ENCODE assay signal across 8 mouse cellular contexts in genomic region chr4:109665982-109666460, GRCm38 (mm10). TPM values are rescaled to one million over a fixed set of nuclear protein-coding genes. Genes with fewer than 3 reads are reported as not detected.
DNase-seq lines count a peak whose midpoint lies in the region; ATAC-seq and TF ChIP-seq lines count a peak whose summit lies in the region.

No protein-coding gene starts in this region.

- no peaks in the 10 kb centered on the region for H3K36me3 ChIP-seq in thymus, adult 2 months (ENCODE audit: control insufficient read depth, insufficient read depth, low read length)
- H3K36me3 ChIP-seq in hindbrain, embryonic 16.5 days (ENCODE audit: control insufficient read depth, insufficient read depth, low read length) = no peaks in the 10 kb centered on the region
- H3K36me3 ChIP-seq in small intestine, adult 2 months (ENCODE audit: control insufficient read depth, insufficient read depth, low read length) = peaks cover 2% of the 10 kb centered on the region; the same call in 1 of the 2 replicates

- no peak for TF ChIP-seq POLR2A in thymus, adult 2 months (IDR thresholded peaks at IDR 0.05; ENCODE audit: control insufficient read depth, extremely low read depth, insufficient read depth, low read length, poor library complexity)
- 0 out of 2 replicates have a peak, but pooled peaks have one; percentile 11 for TF ChIP-seq POLR2A in small intestine, adult 2 months (IDR thresholded peaks at IDR 0.05; ENCODE audit: low read depth, low read length)

- peak overlapping the region; percentile 85 for H3K4me2 ChIP-seq in hindbrain, embryonic 16.5 days (ENCODE audit: low read length)

- peak overlapping the region; percentile 81 for H3K9ac ChIP-seq in hindbrain, embryonic 16.5 days (ENCODE audit: low read depth, low read length)

- TF ChIP-seq CTCF in thymus, adult 2 months (IDR thresholded peaks at IDR 0.05; ENCODE audit: borderline replicate concordance, control insufficient read depth, extremely low read depth, insufficient read depth, low read length, poor library complexity) = no peak
- TF ChIP-seq CTCF in small intestine, adult 2 months (IDR thresholded peaks at IDR 0.05; ENCODE audit: extremely low read depth, insufficient read length, insufficient replicate concordance, low read depth, low read length) = no peak

- peak overlapping the region; percentile 57 for H3K27ac ChIP-seq in thymus, adult 2 months (ENCODE audit: control insufficient read depth, insufficient read depth, low read length)
- H3K27ac ChIP-seq in hindbrain, embryonic 16.5 days (ENCODE audit: low read depth, low read length) = peak overlapping the region; percentile 67
- H3K27ac ChIP-seq in small intestine, adult 2 months (ENCODE audit: insufficient read depth, low read depth, low read length) = peak overlapping the region; percentile 52

- no peaks in the 10 kb centered on the region; the same call in 1 of the 2 replicates for H3K9me3 ChIP-seq in hindbrain, embryonic 16.5 days (ENCODE audit: control insufficient read depth, low read length)

- peak; percentile 67 for ATAC-seq in hindbrain, embryonic 16.5 days
- peak; percentile 28 for ATAC-seq in megakaryocyte progenitor cell, adult 5-6 weeks (replicated peaks; ENCODE audit: poor library complexity)

- H3K27me3 ChIP-seq in thymus, adult 2 months (ENCODE audit: control insufficient read depth, insufficient read depth, low read length) = no peaks in the 10 kb centered on the region
- peaks cover 15% of the 10 kb centered on the region for H3K27me3 ChIP-seq in hindbrain, embryonic 16.5 days (replicated peaks; ENCODE audit: control insufficient read depth, insufficient read depth, low read length)
- H3K27me3 ChIP-seq in small intestine, adult 2 months (ENCODE audit: control insufficient read depth, insufficient read depth, low read length) = no peaks in the 10 kb centered on the region

- under 1% methylated on average over 49 of the region's 49 CpGs for WGBS in thymus, adult 2 months
- 0% methylated on average over 49 of the region's 49 CpGs for WGBS in hindbrain, embryonic 16.5 days
- WGBS in small intestine, adult 2 months = under 1% methylated on average over 49 of the region's 49 CpGs

- H3K4me1 ChIP-seq in thymus, adult 2 months (replicated peaks; ENCODE audit: control insufficient read depth, insufficient read depth, low read length) = no peaks in the 10 kb centered on the region
- H3K4me1 ChIP-seq in hindbrain, embryonic 16.5 days (ENCODE audit: control insufficient read depth, insufficient read depth, low read depth, low read length) = peaks cover 13% of the 10 kb centered on the region
- H3K4me1 ChIP-seq in small intestine, adult 2 months (ENCODE audit: control insufficient read depth, insufficient read depth, insufficient read length, low read length) = no peaks in the 10 kb centered on the region

- intact Hi-C loops in left cerebral cortex, postnatal 36 days (cut with DNase I) = no loop called here

- no peak for DNase-seq in thymus, adult 2 months
- no peak for DNase-seq in thymus, postnatal 4 days
- peak; percentile 63 to 66 for DNase-seq in cerebellum, postnatal 36 days
- DNase-seq in gastrocnemius, postnatal 10 days = peak; percentile 77
- peak; percentile 32 to 45 for DNase-seq in left cerebral cortex, postnatal 36 days (ENCODE audit: low spot score in 2 of 2)

- H3K4me3 ChIP-seq in thymus, adult 2 months (ENCODE audit: control insufficient read depth, insufficient read depth, low read length) = peak overlapping the region; percentile 81
- H3K4me3 ChIP-seq in hindbrain, embryonic 16.5 days (ENCODE audit: low read length) = peak overlapping the region; percentile 58
- peak overlapping the region; percentile 83 for H3K4me3 ChIP-seq in small intestine, adult 2 months (ENCODE audit: low read depth, low read length)

RNA-seq across cellular contexts. Expression of gene Cdkn2c, which starts 1.0 kb away (rescaled TPM):
- polyA plus RNA-seq in thymus, adult 2 months (2012; rRNA removed) = 35.4 and 58.6 TPM in 2 replicates
- total RNA-seq in gastrocnemius, postnatal 10 days (2021) = 10 to 100 TPM; 20.6 TPM
- polyA plus RNA-seq in hindbrain, embryonic 16.5 days (2015; fragmentation: Nextera tagmentation; extraction: Ambion mirVana) = 4.3 TPM in 2 replicates
- total RNA-seq in left cerebral cortex, postnatal 36 days (2021) = 1 to 10 TPM; 2.7 to 3.5 TPM
- 27.6 and 28.8 TPM in 2 replicates for total RNA-seq in megakaryocyte progenitor cell, adult 5-6 weeks (2015)
- total RNA-seq in megakaryocyte progenitor cell, adult 5-6 weeks (2017) = 32.7 and 40.3 TPM in 2 replicates
- 3.9 and 6.0 TPM in 2 replicates for polyA plus RNA-seq in small intestine, adult 2 months (2012; rRNA removed)

RNA-seq across cellular contexts. Expression of gene Faf1, which starts 10.4 kb away (rescaled TPM):
- 11.1 and 16.0 TPM in 2 replicates for polyA plus RNA-seq in thymus, adult 2 months (2012; rRNA removed)
- total RNA-seq in gastrocnemius, postnatal 10 days (2021) = 10 to 100 TPM; 26.8 to 27.6 TPM
- polyA plus RNA-seq in hindbrain, embryonic 16.5 days (2015; fragmentation: Nextera tagmentation; extraction: Ambion mirVana) = 25.0 and 28.1 TPM in 2 replicates
- 10 to 100 TPM; 23.1 to 23.7 TPM for total RNA-seq in left cerebral cortex, postnatal 36 days (2021)
- 42.8 and 47.9 TPM in 2 replicates for total RNA-seq in megakaryocyte progenitor cell, adult 5-6 weeks (2015)
- 41.4 and 54.7 TPM in 2 replicates for total RNA-seq in megakaryocyte progenitor cell, adult 5-6 weeks (2017)
- 4.3 and 7.4 TPM in 2 replicates for polyA plus RNA-seq in small intestine, adult 2 months (2012; rRNA removed)

Comparison
In these comparisons a context has a peak if more than half of its experiments do, and no peak if none do; other contexts are left out.
1. DNase-seq: peak in cerebellum, postnatal 36 days (2 of 2), gastrocnemius, postnatal 10 days (single experiment) and left cerebral cortex, postnatal 36 days (2 of 2); none in thymus, adult 2 months (single experiment) and thymus, postnatal 4 days (single experiment).
2. RNA of gene Cdkn2c, which starts 1.0 kb away (total RNA-seq): 27.6 to 40.3 TPM in megakaryocyte progenitor cell, adult 5-6 weeks and 20.6 TPM in gastrocnemius, postnatal 10 days; 2.7 to 3.5 TPM in left cerebral cortex, postnatal 36 days; every median in the first group is over 4 times any median in the second.
3. Peak in every context shown above with its lines, with median percentiles within 50 percentile points of each other: H3K27ac ChIP-seq and H3K4me3 ChIP-seq.